Comparison of ENCODE assay signal across 9 mouse cellular contexts in the genomic region with DNA sequence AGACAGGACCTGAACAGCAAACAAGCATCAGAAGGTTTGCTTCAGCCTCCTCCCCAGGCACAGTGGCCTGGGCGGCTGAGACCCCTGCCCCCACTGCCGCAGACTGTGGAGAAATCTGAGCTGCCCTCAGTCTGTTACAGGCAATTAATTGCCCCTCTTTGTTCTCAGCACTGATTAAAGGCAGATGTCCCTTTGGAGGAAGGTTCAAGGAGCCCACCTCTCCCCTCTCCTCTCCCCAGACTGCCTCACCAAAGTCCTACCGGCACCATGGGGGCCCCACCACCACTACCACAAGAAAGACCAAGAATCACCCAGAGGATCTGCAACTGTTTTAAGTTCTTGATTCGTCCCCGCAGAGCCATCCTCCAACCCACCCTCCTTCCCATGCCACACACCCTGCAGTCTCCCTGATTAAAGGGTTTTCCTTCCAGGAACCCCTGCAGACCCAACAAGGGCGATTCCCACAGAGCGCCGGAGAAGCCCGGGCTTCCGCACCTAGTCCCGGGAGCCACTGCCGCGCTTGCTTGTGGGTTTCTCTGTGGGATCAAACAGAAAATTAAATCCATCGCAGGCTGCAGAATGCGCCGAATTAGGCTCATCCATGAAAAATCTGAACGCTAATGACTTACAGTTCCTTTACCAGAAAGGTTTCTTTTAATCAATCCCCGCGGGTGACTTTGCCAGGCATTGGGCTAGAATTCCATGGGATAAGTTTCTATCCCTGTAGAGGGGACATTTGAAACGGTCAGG. TPM values are rescaled to one million over a fixed set of nuclear protein-coding genes. Genes with fewer than 3 reads are reported as not detected.
DNase-seq lines count a peak whose midpoint lies in the region; ATAC-seq lines count a peak whose summit lies in the region.
"Had no signal": no experiment of that assay in that cellular context is flagged by ENCODE, and none has a peak within 500 bp of the region (broad histone marks: within the 10 kb centered on the region; RNA-seq: fewer than 3 reads in every experiment).

No protein-coding gene starts in this region.

- no peak for DNase-seq in heart, postnatal 36 days
- DNase-seq in embryo, embryonic 10.5 days (ENCODE audit: low spot score): peak; percentile 84
- DNase-seq in hindbrain, embryonic 11.5 days (ENCODE audit: low spot score): peak; percentile 53
- no peak for DNase-seq in adipocyte (ENCODE audit: low spot score)
- DNase-seq in frontal cortex, postnatal 10 days (ENCODE audit: low spot score in 2 of 2): no peak
- no peak for DNase-seq in left cerebral cortex, postnatal 14 days (ENCODE audit: low spot score in 2 of 2)
- DNase-seq: gastrocnemius, postnatal 14 days had no signal

- peak overlapping the region; percentile 17; the same call in 1 of the 2 replicates for H3K4me3 ChIP-seq in heart, embryonic 13.5 days
- no peak overlapping the region for H3K4me3 ChIP-seq in hindbrain, embryonic 11.5 days (ENCODE audit: low read depth, low read length)
- no peak overlapping the region for H3K4me3 ChIP-seq in midbrain, embryonic 12.5 days

- no peak for ATAC-seq in heart, embryonic 13.5 days (ENCODE audit: extremely low read depth, insufficient number of reproducible peaks, low FRiP score, low TSS enrichment)
- ATAC-seq in hindbrain, embryonic 11.5 days (ENCODE audit: low FRiP score): no peak
- no peak for ATAC-seq in midbrain, embryonic 12.5 days (ENCODE audit: low FRiP score, low read depth)

- no peaks in the 10 kb centered on the region for H3K36me3 ChIP-seq in heart, embryonic 13.5 days
- H3K36me3 ChIP-seq in hindbrain, embryonic 11.5 days (ENCODE audit: control insufficient read depth, insufficient read depth, low read length): no peaks in the 10 kb centered on the region
- H3K36me3 ChIP-seq in midbrain, embryonic 12.5 days: no peaks in the 10 kb centered on the region

- intact Hi-C loops in heart, postnatal 36 days (cut with DNase I): no loop called here
- intact Hi-C loops in left cerebral cortex, postnatal 14 days (cut with DNase I): no loop called here

- H3K4me2 ChIP-seq in heart, embryonic 13.5 days: peak overlapping the region; percentile 49
- H3K4me2 ChIP-seq in hindbrain, embryonic 11.5 days (replicated peaks; ENCODE audit: low read depth, low read length): 0 out of 2 replicates have a peak overlapping the region, but pooled peaks have one; percentile 6
- H3K4me2 ChIP-seq in midbrain, embryonic 12.5 days (replicated peaks): peak overlapping the region; percentile 35

- H3K27me3 ChIP-seq in heart, embryonic 13.5 days (replicated peaks): peaks cover 23% of the 10 kb centered on the region
- H3K27me3 ChIP-seq in hindbrain, embryonic 11.5 days (ENCODE audit: control insufficient read depth, insufficient read depth, low read length): no peaks in the 10 kb centered on the region
- peaks cover 7% of the 10 kb centered on the region for H3K27me3 ChIP-seq in midbrain, embryonic 12.5 days

- H3K4me1 ChIP-seq in heart, embryonic 13.5 days: peaks cover 39% of the 10 kb centered on the region
- H3K4me1 ChIP-seq in hindbrain, embryonic 11.5 days (replicated peaks; ENCODE audit: control insufficient read depth, insufficient read depth, low read length): peaks cover 8% of the 10 kb centered on the region
- H3K4me1 ChIP-seq in midbrain, embryonic 12.5 days: peaks cover 31% of the 10 kb centered on the region

- no peaks in the 10 kb centered on the region for H3K9me3 ChIP-seq in heart, embryonic 13.5 days
- no peaks in the 10 kb centered on the region for H3K9me3 ChIP-seq in hindbrain, embryonic 11.5 days (ENCODE audit: control insufficient read depth, low read length)
- no peaks in the 10 kb centered on the region for H3K9me3 ChIP-seq in midbrain, embryonic 12.5 days

- peak overlapping the region; percentile 53 for H3K9ac ChIP-seq in heart, embryonic 13.5 days
- H3K9ac ChIP-seq in hindbrain, embryonic 11.5 days (ENCODE audit: low read depth, low read length): no peak overlapping the region; the same call in 1 of the 2 replicates
- 0 out of 2 replicates have a peak overlapping the region, but pooled peaks have one; percentile 28 for H3K9ac ChIP-seq in midbrain, embryonic 12.5 days (replicated peaks)

- H3K27ac ChIP-seq in heart, embryonic 13.5 days (replicated peaks): 0 out of 2 replicates have a peak overlapping the region, but pooled peaks have one; percentile 6
- H3K27ac ChIP-seq in hindbrain, embryonic 11.5 days (ENCODE audit: low read depth, low read length): peak overlapping the region; percentile 1
- H3K27ac ChIP-seq in midbrain, embryonic 12.5 days (replicated peaks): 0 out of 2 replicates have a peak overlapping the region, but pooled peaks have one; percentile 35

- WGBS in heart, embryonic 13.5 days: 16% methylated on average over 20 of the region's 20 CpGs
- WGBS in hindbrain, embryonic 11.5 days: 14% methylated on average over 20 of the region's 20 CpGs
- 14% methylated on average over 20 of the region's 20 CpGs for WGBS in midbrain, embryonic 12.5 days

RNA-seq across cellular contexts. Expression of a gene that starts 21.6 kb away (rescaled TPM):
- 20.2 and 21.8 TPM in 2 replicates for polyA plus RNA-seq in heart, embryonic 13.5 days (2015; fragmentation: Nextera tagmentation; extraction: Ambion mirVana)
- 1 to 10 TPM in 1 of 2 experiments, under 1 TPM in 1; 0.76 to 1.1 TPM for total RNA-seq in heart, postnatal 36 days (2021)
- 30.9 and 35.9 TPM in 2 replicates for polyA plus RNA-seq in hindbrain, embryonic 11.5 days (2014; fragmentation: Nextera tagmentation; extraction: Ambion mirVana)
- polyA plus RNA-seq in midbrain, embryonic 12.5 days (2016; fragmentation: Nextera tagmentation; extraction: Ambion mirVana): 48.0 and 70.8 TPM in 2 replicates
- 10 to 100 TPM; 17.2 to 20.4 TPM for total RNA-seq in left cerebral cortex, postnatal 14 days (2021)

RNA-seq across cellular contexts. Expression of a gene that starts 46.6 kb away (rescaled TPM):
- 32.7 and 38.7 TPM in 2 replicates for polyA plus RNA-seq in heart, embryonic 13.5 days (2015; fragmentation: Nextera tagmentation; extraction: Ambion mirVana)
- 10 to 100 TPM; 11.0 to 11.6 TPM for total RNA-seq in heart, postnatal 36 days (2021)
- polyA plus RNA-seq in hindbrain, embryonic 11.5 days (2014; fragmentation: Nextera tagmentation; extraction: Ambion mirVana): 119 TPM in 2 replicates
- polyA plus RNA-seq in midbrain, embryonic 12.5 days (2016; fragmentation: Nextera tagmentation; extraction: Ambion mirVana): 112 and 113 TPM in 2 replicates
- total RNA-seq in left cerebral cortex, postnatal 14 days (2021): 100 to 1,000 TPM in 1 of 2 experiments, 10 to 100 TPM in 1; 98.1 to 110 TPM

Comparison
In these comparisons a context has a peak if more than half of its experiments do, and no peak if none do; other contexts are left out.
1. DNase-seq: peak in embryo, embryonic 10.5 days (single experiment) and hindbrain, embryonic 11.5 days (single experiment); none in heart, postnatal 36 days (0 of 2), adipocyte (single experiment), frontal cortex, postnatal 10 days (0 of 2) and left cerebral cortex, postnatal 14 days (0 of 2).
2. Peak in every context shown above with its lines, with median percentiles within 50 percentile points of each other: H3K27ac ChIP-seq and H3K4me2 ChIP-seq.